Mouse (Mus musculus) thymus, postnatal 4 days (tissue): Measurements from ENCODE around the gene Tmem203.

Source experiments
- DNase-seq: peaks from one replicate; pipeline ENCODE4 v3.0.0; 2021

Gene Tmem203

GRCm38 (mm10) chr2:25292856-25293255, 37.6 kb downstream of the Tmem203 start:
- DNase-seq, result peak; percentile 90

GRCm38 (mm10) chr2:25293706-25294105, 38.5 kb downstream of the Tmem203 start:
- DNase-seq, result no peak

- DNase-seq, result no peak
Measured at GRCm38 (mm10) chr2:25297093-25297492, 41.9 kb downstream of the Tmem203 start.

- no peak for DNase-seq
Measured at GRCm38 (mm10) chr2:25298046-25298445, 42.8 kb downstream of the Tmem203 start.

- no peak for DNase-seq
Measured at GRCm38 (mm10) chr2:25303452-25303851, 48.2 kb downstream of the Tmem203 start.

- no peak for DNase-seq
Measured at GRCm38 (mm10) chr2:25303931-25304656, 48.9 kb downstream of the Tmem203 start.

GRCm38 (mm10) chr2:25304657-25305541, 49.7 kb downstream of the Tmem203 start:
- no peak for DNase-seq
